Mouse (Mus musculus) hindbrain, embryonic 14.5 days (tissue): Measurements from ENCODE around the gene Pcdh9. TPM values are rescaled to one million over a fixed set of nuclear protein-coding genes. Genes with fewer than 3 reads are reported as not detected.
A peak's percentile ranks its signal among the peaks of the same experiment; 100 is the strongest.

Experiments
- ATAC-seq: fragments of 200-750 bp; cut with Nextera tagmentation; 2 replicates; pipeline ENCODE4 v1.8.0; 2017; ENCODE audit warnings: moderate number of reproducible peaks, mild to moderate bottlenecking, moderate TSS enrichment, moderate library complexity; ENCODE audit not compliant: low FRiP score
- DNase-seq: peaks from one replicate; pipeline ENCODE4 v3.0.0-alpha.2; 2015; ENCODE audit warnings: low spot score
- H3K27ac ChIP-seq: fragments of 300-500 bp; sonication (generic); 2 replicates; pipeline ENCODE4 v1.5.1; 2014; ENCODE audit warnings: mild to moderate bottlenecking, moderate library complexity
- H3K27me3 ChIP-seq: fragments of 300-500 bp; sonication (generic); 2 replicates; pipeline ENCODE4 v1.6.1; 2014; ENCODE audit warnings: mild to moderate bottlenecking, low read length, mixed read lengths; ENCODE audit not compliant: control insufficient read depth, insufficient read depth
- H3K36me3 ChIP-seq: fragments of 300-500 bp; sonication (generic); replicated peaks from 2 replicates; pipeline ENCODE4 v1.6.1; 2014; ENCODE audit not compliant: control insufficient read depth, insufficient read depth
- H3K4me1 ChIP-seq: fragments of 300-500 bp; sonication (generic); replicated peaks from 2 replicates; pipeline ENCODE4 v1.6.1; 2014; ENCODE audit warnings: antibody characterized with exemption, low read length, mixed read lengths; ENCODE audit not compliant: control insufficient read depth, insufficient read depth
- H3K4me2 ChIP-seq: fragments of 300-500 bp; sonication (generic); replicated peaks from 2 replicates; pipeline ENCODE4 v1.6.1; 2014; ENCODE audit warnings: mild to moderate bottlenecking, moderate library complexity
- H3K4me3 ChIP-seq: fragments of 300-500 bp; sonication (generic); replicated peaks from 2 replicates; pipeline ENCODE4 v1.5.1; 2014; ENCODE audit warnings: mild to moderate bottlenecking, low read length
- H3K9ac ChIP-seq: fragments of 300-500 bp; sonication (generic); 2 replicates; pipeline ENCODE4 v1.6.1; 2014
- H3K9me3 ChIP-seq: fragments of 300-500 bp; sonication (generic); 2 replicates; pipeline ENCODE4 v1.6.1; 2016; ENCODE audit warnings: low read length; ENCODE audit not compliant: control insufficient read depth
- WGBS: fragments of 180-500 bp; shearing (Covaris S2); extraction: QIAGEN DNeasy Blood & Tissue Kit; methylation state at CpG from one replicate; pipeline ENCODE4 v1.1.7; 2014; 5-methylcytosine and 5-hydroxymethylcytosine counted together
- polyA plus RNA-seq: library from polyadenylated mRNA; unstranded; fragments of >200 nt; fragmentation: Nextera tagmentation; extraction: Ambion mirVana; gene quantifications from 2 replicates; pipeline ENCODE4 v1.2.1, GENCODE M21; 2014

Gene Pcdh9
- polyA plus RNA-seq, 1 experiment from 2014 or later = 177 TPM

- Histone ChIP-seq H3K27me3 (no peaks in the 10 kb centered on the region), H3K4me3 (no peak overlapping the region), H3K36me3 (no peaks in the 10 kb centered on the region), H3K9ac (no peak overlapping the region), H3K4me1 (no peaks in the 10 kb centered on the region), H3K27ac (no peak overlapping the region), H3K4me2 (no peak overlapping the region), H3K9me3 (no peaks in the 10 kb centered on the region)
- DNase-seq (no peak), ATAC-seq (0 out of 2 replicates have a peak, but pooled peaks have one; percentile 8)
- WGBS = 78% methylated on average over 11 of the region's 11 CpGs
These were observed 346.4 kb downstream of the Pcdh9 start for GRCm38 (mm10) chr14:93543970-93544627.

GRCm38 (mm10) chr14:93543561-93543960 is 346.9 kb downstream of the Pcdh9 start:
- 58% methylated on average over 3 of the region's 3 CpGs for WGBS
- Histone ChIP-seq H3K4me3 (no peak overlapping the region), H3K9me3 (no peaks in the 10 kb centered on the region), H3K27me3 (no peaks in the 10 kb centered on the region), H3K36me3 (no peaks in the 10 kb centered on the region), H3K4me2 (no peak overlapping the region), H3K4me1 (no peaks in the 10 kb centered on the region), H3K27ac (no peak overlapping the region), H3K9ac (no peak overlapping the region)
- no peak for DNase-seq
- peak; percentile 43; the same call in 1 of the 2 replicates for ATAC-seq

GRCm38 (mm10) chr14:93534928-93535327 is 355.6 kb downstream of the Pcdh9 start:
- Histone ChIP-seq H3K27ac (no peak overlapping the region), H3K27me3 (no peaks in the 10 kb centered on the region), H3K4me2 (no peak overlapping the region), H3K4me1 (no peaks in the 10 kb centered on the region), H3K9ac (no peak overlapping the region), H3K9me3 (no peaks in the 10 kb centered on the region), H3K36me3 (no peaks in the 10 kb centered on the region), H3K4me3 (no peak overlapping the region)
- DNase-seq = no peak
- WGBS = 78% methylated on average over 4 of the region's 4 CpGs
- ATAC-seq = no peak

GRCm38 (mm10) chr14:93523430-93523829 is 367.0 kb downstream of the Pcdh9 start:
- ATAC-seq = no peak
- H3K27ac ChIP-seq = no peak overlapping the region
- H3K9ac ChIP-seq = no peak overlapping the region
- no peak for DNase-seq
- no peaks in the 10 kb centered on the region for H3K36me3 ChIP-seq
- H3K4me1 ChIP-seq = 0 out of 2 replicates have a peak, but pooled peaks cover 3% of the 10 kb centered on the region
- H3K4me3 ChIP-seq = no peak overlapping the region
- H3K4me2 ChIP-seq = no peak overlapping the region
- H3K27me3 ChIP-seq = no peaks in the 10 kb centered on the region
- 86% methylated on average over 8 of the region's 8 CpGs for WGBS
- H3K9me3 ChIP-seq = no peaks in the 10 kb centered on the region

GRCm38 (mm10) chr14:93520166-93520565 is 370.3 kb downstream of the Pcdh9 start:
- DNase-seq = no peak
- 0 out of 2 replicates have a peak, but pooled peaks cover 3% of the 10 kb centered on the region for H3K4me1 ChIP-seq
- H3K27me3 ChIP-seq = no peaks in the 10 kb centered on the region
- no peak for ATAC-seq
- H3K9ac ChIP-seq = no peak overlapping the region
- no peaks in the 10 kb centered on the region for H3K36me3 ChIP-seq
- no peak overlapping the region for H3K4me2 ChIP-seq
- H3K9me3 ChIP-seq = no peaks in the 10 kb centered on the region
- no peak overlapping the region for H3K27ac ChIP-seq
- WGBS = 76% methylated on average over 5 of the region's 5 CpGs
- no peak overlapping the region for H3K4me3 ChIP-seq

- ATAC-seq (no peak), DNase-seq (no peak)
- no peak overlapping the region for H3K27ac ChIP-seq
- no peaks in the 10 kb centered on the region for H3K27me3 ChIP-seq
- no peak overlapping the region for H3K4me2 ChIP-seq
- no peaks in the 10 kb centered on the region for H3K9me3 ChIP-seq
- H3K4me1 ChIP-seq = no peaks in the 10 kb centered on the region
- no peak overlapping the region for H3K9ac ChIP-seq
- WGBS = 81% methylated on average over 3 of the region's 3 CpGs
- H3K4me3 ChIP-seq = no peak overlapping the region
- H3K36me3 ChIP-seq = no peaks in the 10 kb centered on the region
These were observed 373.8 kb downstream of the Pcdh9 start for GRCm38 (mm10) chr14:93516679-93517078.

GRCm38 (mm10) chr14:93506107-93506506 is 384.4 kb downstream of the Pcdh9 start:
- DNase-seq (no peak), ATAC-seq (no peak)
- no peaks in the 10 kb centered on the region for H3K4me1 ChIP-seq
- H3K9me3 ChIP-seq = no peaks in the 10 kb centered on the region
- H3K27me3 ChIP-seq = no peaks in the 10 kb centered on the region
- no peak overlapping the region for H3K27ac ChIP-seq
- no peak overlapping the region for H3K4me3 ChIP-seq
- H3K4me2 ChIP-seq = no peak overlapping the region
- no peak overlapping the region for H3K9ac ChIP-seq
- H3K36me3 ChIP-seq = no peaks in the 10 kb centered on the region

- H3K27me3 ChIP-seq = no peaks in the 10 kb centered on the region
These were observed 391.4 kb downstream of the Pcdh9 start for GRCm38 (mm10) chr14:93498813-93499690.

GRCm38 (mm10) chr14:93474991-93475390 is 415.5 kb downstream of the Pcdh9 start:
- H3K9me3 ChIP-seq = no peaks in the 10 kb centered on the region
- DNase-seq = no peak
- H3K4me3 ChIP-seq = no peak overlapping the region
- H3K4me1 ChIP-seq = no peaks in the 10 kb centered on the region
- WGBS = 58% methylated on average over 2 of the region's 2 CpGs
- ATAC-seq = no peak
- H3K9ac ChIP-seq = no peak overlapping the region
- H3K27ac ChIP-seq = no peak overlapping the region
- H3K36me3 ChIP-seq = no peaks in the 10 kb centered on the region
- no peak overlapping the region for H3K4me2 ChIP-seq
- no peaks in the 10 kb centered on the region for H3K27me3 ChIP-seq

More at GRCm38 (mm10) chr14:93498813-93499690, 391.4 kb downstream of the Pcdh9 start:
- Histone ChIP-seq H3K4me3 (no peak overlapping the region), H3K4me1 (peaks cover 10% of the 10 kb centered on the region), H3K27ac (peak overlapping the region; percentile 54), H3K36me3 (no peaks in the 10 kb centered on the region), H3K9ac (no peak overlapping the region), H3K9me3 (no peaks in the 10 kb centered on the region), H3K4me2 (peak overlapping the region; percentile 40)
- DNase-seq = peak; percentile 84
- 25% methylated on average over 13 of the region's 13 CpGs for WGBS
- peak; percentile 77; the same call in 1 of the 2 replicates for ATAC-seq
